Mouse (Mus musculus) neural tube, embryonic 12.5 days (tissue): ENCODE data around the gene Polr2j. TPM values are rescaled to one million over a fixed set of nuclear protein-coding genes. Genes with fewer than 3 reads are reported as not detected.
A peak's percentile ranks its signal among the peaks of the same experiment; 100 is the strongest.

ENCODE experiments used
- ATAC-seq: fragments of 200-750 bp; cut with Nextera tagmentation; 2 replicates; pipeline ENCODE4 v1.8.0; 2017; ENCODE audit warnings: low read depth, mild to moderate bottlenecking, moderate TSS enrichment, moderate library complexity; ENCODE audit not compliant: low FRiP score
- H3K27ac ChIP-seq: fragments of 300-500 bp; sonication (generic); 2 replicates; pipeline ENCODE4 v1.5.1; 2016
- H3K27me3 ChIP-seq: fragments of 300-500 bp; sonication (generic); replicated peaks from 2 replicates; pipeline ENCODE4 v1.6.1; 2016; ENCODE audit warnings: mild to moderate bottlenecking
- H3K36me3 ChIP-seq: fragments of 300-500 bp; sonication (generic); 2 replicates; pipeline ENCODE4 v1.6.1; 2016; ENCODE audit warnings: mild to moderate bottlenecking
- H3K4me1 ChIP-seq: fragments of 300-500 bp; sonication (generic); 2 replicates; pipeline ENCODE4 v1.6.1; 2016
- H3K4me2 ChIP-seq: fragments of 300-500 bp; sonication (generic); replicated peaks from 2 replicates; pipeline ENCODE4 v1.6.1; 2016; ENCODE audit warnings: mild to moderate bottlenecking
- H3K4me3 ChIP-seq: fragments of 300-500 bp; sonication (generic); 2 replicates; pipeline ENCODE4 v1.5.1; 2016
- H3K9ac ChIP-seq: fragments of 300-500 bp; sonication (generic); 2 replicates; pipeline ENCODE4 v1.6.1; 2016; ENCODE audit warnings: mild to moderate bottlenecking
- H3K9me3 ChIP-seq: fragments of 300-500 bp; sonication (generic); 2 replicates; pipeline ENCODE4 v1.6.1; 2016; ENCODE audit warnings: mild to moderate bottlenecking
- WGBS: fragments of 180-500 bp; shearing (Covaris S2); methylation state at CpG from one replicate; pipeline ENCODE4 v1.1.7; 2016; 5-methylcytosine and 5-hydroxymethylcytosine counted together
- polyA plus RNA-seq: library from polyadenylated mRNA; unstranded; fragments of >200 nt; fragmentation: Nextera tagmentation; extraction: Ambion mirVana; gene quantifications from 2 replicates; pipeline ENCODE4 v1.2.1, GENCODE M21; 2016

Polr2j gene
- polyA plus RNA-seq, 1 experiment from 2014 or later = 234 TPM

DNA sequence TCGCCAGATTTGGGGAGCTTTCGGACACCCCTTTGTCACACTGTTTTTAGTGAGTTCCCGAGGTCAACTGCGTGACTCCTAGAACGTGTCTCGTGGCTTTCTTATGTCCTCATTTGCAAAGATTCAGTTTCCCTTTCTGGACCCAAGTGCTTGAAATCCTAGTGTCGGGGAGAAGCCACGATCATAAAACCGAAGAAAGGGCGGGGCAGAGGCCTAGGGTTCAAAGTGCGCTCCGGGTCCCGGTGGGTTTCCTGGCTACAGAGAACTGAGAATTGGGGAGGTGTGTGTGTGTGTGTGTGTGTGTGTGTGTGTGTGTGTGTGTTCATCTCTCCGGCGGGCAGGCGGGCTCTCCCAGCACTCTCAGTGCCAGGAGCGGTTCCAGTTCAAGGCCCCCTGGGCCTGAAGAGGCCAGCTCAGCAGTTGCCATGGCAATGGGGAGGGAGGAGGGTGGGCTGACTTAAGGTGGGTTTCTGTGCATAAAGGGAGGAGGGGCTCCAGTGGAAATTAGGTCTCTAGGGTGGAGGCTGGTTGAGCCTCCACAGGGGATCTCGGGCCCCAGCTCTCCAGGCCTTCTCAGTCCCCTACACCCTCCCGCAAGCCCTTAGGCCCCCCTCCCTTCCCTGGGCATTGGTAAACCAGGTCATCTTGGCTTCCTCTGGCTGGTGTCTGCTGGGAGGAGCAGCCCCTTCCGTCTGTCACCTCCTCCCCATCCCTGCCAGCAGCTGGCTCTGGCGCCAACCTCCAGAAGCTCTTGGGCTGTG lies 31.4 kb upstream of the Polr2j start:
- Histone ChIP-seq H3K27me3 (peaks cover 14% of the 10 kb centered on the region), H3K9ac (peak overlapping the region; percentile 33; the same call in 1 of the 2 replicates), H3K9me3 (no peaks in the 10 kb centered on the region), H3K4me3 (peak overlapping the region; percentile 52; the same call in 1 of the 2 replicates), H3K27ac (0 out of 2 replicates have a peak overlapping the region, but pooled peaks have one; percentile 3), H3K36me3 (no peaks in the 10 kb centered on the region), H3K4me1 (peaks cover 17% of the 10 kb centered on the region), H3K4me2 (peak overlapping the region; percentile 83)
- ATAC-seq = peak; percentile 59
- WGBS = 3% methylated on average over 21 of the region's 21 CpGs

DNA sequence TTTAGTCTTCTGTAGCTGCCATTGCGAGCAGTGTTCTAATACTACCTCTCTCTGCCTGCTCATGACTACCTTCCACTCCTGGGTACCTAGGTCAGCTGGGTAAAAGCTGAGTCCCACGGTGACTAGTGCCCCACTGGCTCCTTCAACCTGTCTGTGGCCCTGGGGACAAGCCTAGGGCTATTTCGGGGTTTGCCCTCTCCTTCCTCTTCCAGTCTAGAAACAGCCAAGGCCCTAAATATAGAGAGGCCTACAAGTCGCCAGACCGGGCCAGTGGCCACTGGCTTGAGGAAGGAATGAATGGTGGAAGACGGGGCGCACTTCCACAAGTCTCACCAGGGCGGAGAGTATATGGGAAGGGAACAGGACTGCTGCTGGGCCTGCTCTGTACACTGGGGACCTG lies 30.1 kb upstream of the Polr2j start:
- H3K4me2 ChIP-seq = no peak overlapping the region

DNA sequence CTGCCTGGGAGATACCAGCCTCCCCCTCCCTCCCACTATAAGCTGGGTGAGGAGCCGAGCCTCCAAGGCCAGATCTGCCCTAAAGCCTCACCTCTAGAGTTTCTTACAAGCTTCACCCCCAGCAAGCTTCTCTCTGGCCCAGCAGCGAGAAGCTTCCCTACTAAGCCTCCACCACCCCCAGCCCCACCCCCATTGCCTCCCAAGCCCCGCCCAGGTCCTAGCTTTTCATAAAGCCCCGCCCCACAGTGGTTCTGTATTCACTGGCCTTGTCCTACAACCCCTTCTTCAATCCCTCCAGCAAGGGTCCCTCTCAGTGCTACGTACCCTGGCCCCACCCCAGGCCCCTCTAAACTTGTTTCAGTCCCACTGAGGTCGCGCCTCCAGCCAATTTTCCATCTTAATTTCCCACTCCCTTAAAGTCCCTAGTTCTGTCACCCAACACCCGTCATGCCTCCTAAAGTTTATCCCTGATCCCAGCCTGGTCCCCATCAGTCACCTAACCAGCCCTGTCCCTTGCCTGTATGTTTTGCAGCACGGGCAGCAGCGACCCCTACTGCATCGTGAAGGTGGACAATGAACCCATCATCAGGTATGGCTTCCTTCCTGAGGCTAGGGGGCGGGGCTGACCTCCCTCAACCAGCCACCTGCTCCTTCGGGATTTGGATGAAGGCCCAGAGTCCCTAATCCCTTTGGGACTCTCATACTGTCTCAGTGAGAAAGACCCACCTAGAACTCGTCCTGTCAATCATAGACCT lies 27.4 kb upstream of the Polr2j start:
- ATAC-seq = no peak
- Histone ChIP-seq H3K9ac (no peak overlapping the region), H3K36me3 (no peaks in the 10 kb centered on the region), H3K27ac (no peak overlapping the region), H3K9me3 (no peaks in the 10 kb centered on the region), H3K4me3 (no peak overlapping the region), H3K27me3 (peaks cover 13% of the 10 kb centered on the region), H3K4me2 (no peak overlapping the region), H3K4me1 (peaks cover 17% of the 10 kb centered on the region)
- 19% methylated on average over 14 of the region's 14 CpGs for WGBS

More for the DNA sequence above, 30.1 kb upstream of the Polr2j start:
- ATAC-seq = no peak
- WGBS = 92% methylated on average over 8 of the region's 8 CpGs
- Histone ChIP-seq H3K9ac (no peak overlapping the region), H3K36me3 (no peaks in the 10 kb centered on the region), H3K4me3 (no peak overlapping the region), H3K4me1 (peaks cover 17% of the 10 kb centered on the region), H3K9me3 (no peaks in the 10 kb centered on the region), H3K27ac (no peak overlapping the region), H3K27me3 (peaks cover 14% of the 10 kb centered on the region)

DNA sequence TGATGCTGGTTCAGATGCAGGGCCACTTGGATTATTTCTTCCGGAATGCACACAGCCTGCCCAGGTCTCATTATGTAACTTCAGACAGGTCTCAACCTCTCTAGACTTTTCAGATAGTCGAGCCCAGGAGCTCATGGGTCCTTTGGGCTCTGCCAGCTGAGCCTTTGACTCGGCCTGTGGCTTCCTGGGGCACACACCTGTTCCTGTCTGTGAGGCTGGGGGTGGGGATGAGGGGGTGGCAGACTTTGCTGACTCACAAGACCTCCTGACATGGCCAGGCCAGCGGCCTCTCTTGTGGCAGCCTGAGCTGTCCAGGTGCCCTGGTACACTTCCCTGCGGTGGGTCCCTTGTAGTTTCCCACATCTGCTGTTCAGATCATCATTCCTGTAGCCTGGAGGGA lies 24.5 kb upstream of the Polr2j start:
- Histone ChIP-seq H3K27ac (no peak overlapping the region), H3K27me3 (peaks cover 3% of the 10 kb centered on the region; the same call in 1 of the 2 replicates), H3K4me3 (no peak overlapping the region), H3K36me3 (no peaks in the 10 kb centered on the region), H3K9ac (no peak overlapping the region), H3K4me1 (no peaks in the 10 kb centered on the region), H3K4me2 (no peak overlapping the region), H3K9me3 (no peaks in the 10 kb centered on the region)
- WGBS = 72% methylated on average over 5 of the region's 5 CpGs
- no peak for ATAC-seq

DNA sequence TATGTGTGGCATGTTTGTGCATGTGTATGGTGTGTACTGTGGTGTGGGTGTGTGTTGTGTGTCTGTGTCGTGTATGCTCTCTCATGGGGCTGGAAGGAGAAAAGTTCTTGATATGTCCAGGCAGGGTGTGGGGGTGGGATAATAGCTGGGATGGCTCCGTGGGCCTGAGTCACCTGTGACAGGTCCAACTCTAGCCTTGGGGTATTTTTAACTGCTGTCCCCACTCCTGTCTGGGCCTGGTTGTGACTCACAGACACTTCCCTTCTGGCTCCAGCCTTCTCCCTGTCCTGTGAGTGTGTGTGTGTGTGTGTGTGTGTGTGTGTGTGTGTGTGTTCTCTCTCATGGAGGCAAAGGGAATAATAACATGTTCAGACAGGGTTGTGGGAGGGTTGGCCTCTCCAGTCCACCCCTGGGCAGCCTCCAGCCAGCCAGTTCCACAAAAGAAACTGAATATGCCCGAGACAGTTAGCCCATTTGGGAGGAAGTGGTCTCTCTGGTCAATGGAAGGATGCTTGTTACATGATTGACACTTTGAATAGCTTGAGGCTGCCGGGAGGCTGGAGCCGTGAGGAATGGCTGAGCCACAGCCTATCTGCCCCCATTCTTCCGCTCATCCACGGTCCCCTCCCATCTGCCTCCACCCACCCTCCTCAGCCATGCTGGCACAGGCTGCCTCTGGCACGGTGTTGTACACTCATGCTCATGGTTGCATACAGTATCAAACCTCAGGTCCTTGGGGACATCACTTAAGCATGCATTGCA lies 22.0 kb upstream of the Polr2j start:
- no peak overlapping the region for H3K4me3 ChIP-seq
- peaks cover 3% of the 10 kb centered on the region for H3K27me3 ChIP-seq
- no peaks in the 10 kb centered on the region for H3K4me1 ChIP-seq
- no peak for ATAC-seq
- no peak overlapping the region for H3K4me2 ChIP-seq
- no peaks in the 10 kb centered on the region for H3K36me3 ChIP-seq
- H3K9ac ChIP-seq = no peak overlapping the region
- no peak overlapping the region for H3K27ac ChIP-seq
- WGBS = 69% methylated on average over 8 of the region's 8 CpGs
- H3K9me3 ChIP-seq = no peaks in the 10 kb centered on the region

DNA sequence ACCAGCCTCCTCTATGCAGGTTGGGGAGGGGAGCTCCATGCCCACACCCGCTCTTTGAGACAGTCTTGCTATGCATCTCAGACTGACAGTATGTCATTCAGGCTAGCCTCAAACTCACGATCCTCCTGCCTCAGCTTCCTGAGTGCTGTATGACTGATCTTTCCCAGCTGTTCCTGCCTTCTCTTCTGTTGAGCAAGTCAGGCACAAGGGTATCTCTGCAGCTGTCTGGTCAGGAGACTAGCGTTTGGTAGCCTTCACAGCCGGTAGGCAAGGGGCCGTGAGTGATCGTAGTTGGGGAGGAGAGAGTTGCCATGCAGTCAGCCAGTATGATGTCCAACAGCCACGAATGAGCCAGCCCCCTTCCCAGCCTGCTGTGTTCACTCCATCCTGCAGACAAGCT lies 21.3 kb upstream of the Polr2j start:
- Histone ChIP-seq H3K27ac (no peak overlapping the region), H3K27me3 (peaks cover 3% of the 10 kb centered on the region), H3K36me3 (no peaks in the 10 kb centered on the region), H3K9me3 (no peaks in the 10 kb centered on the region), H3K4me3 (no peak overlapping the region), H3K9ac (no peak overlapping the region), H3K4me1 (no peaks in the 10 kb centered on the region), H3K4me2 (no peak overlapping the region)
- WGBS = 74% methylated on average over 7 of the region's 7 CpGs
- no peak for ATAC-seq

DNA sequence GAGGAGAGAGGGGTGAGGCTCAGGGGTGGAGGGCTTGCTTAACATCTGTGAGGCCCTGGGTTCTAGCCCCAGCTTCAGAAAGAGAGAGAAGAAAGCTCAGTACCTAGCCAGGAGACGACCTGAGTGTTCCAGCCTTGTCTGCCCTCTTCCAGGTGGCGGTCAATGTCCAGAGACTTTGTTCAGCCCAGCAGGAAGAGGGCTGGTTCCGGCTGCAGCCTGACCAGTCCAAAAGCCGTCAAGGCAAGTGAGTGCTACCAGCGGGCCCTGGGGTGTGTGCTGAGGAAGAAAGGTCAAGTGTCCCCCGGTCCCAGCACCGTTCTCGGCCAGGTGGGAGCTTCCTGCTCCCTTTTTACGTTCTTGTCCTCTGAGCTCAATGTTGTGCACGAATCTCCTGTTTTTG lies 17.9 kb upstream of the Polr2j start:
- 85% methylated on average over 10 of the region's 10 CpGs for WGBS
- no peak for ATAC-seq
- Histone ChIP-seq H3K4me3 (no peak overlapping the region), H3K4me1 (peaks cover 4% of the 10 kb centered on the region), H3K27me3 (peaks cover 19% of the 10 kb centered on the region), H3K4me2 (no peak overlapping the region), H3K9ac (no peak overlapping the region), H3K9me3 (no peaks in the 10 kb centered on the region), H3K27ac (no peak overlapping the region), H3K36me3 (no peaks in the 10 kb centered on the region)

DNA sequence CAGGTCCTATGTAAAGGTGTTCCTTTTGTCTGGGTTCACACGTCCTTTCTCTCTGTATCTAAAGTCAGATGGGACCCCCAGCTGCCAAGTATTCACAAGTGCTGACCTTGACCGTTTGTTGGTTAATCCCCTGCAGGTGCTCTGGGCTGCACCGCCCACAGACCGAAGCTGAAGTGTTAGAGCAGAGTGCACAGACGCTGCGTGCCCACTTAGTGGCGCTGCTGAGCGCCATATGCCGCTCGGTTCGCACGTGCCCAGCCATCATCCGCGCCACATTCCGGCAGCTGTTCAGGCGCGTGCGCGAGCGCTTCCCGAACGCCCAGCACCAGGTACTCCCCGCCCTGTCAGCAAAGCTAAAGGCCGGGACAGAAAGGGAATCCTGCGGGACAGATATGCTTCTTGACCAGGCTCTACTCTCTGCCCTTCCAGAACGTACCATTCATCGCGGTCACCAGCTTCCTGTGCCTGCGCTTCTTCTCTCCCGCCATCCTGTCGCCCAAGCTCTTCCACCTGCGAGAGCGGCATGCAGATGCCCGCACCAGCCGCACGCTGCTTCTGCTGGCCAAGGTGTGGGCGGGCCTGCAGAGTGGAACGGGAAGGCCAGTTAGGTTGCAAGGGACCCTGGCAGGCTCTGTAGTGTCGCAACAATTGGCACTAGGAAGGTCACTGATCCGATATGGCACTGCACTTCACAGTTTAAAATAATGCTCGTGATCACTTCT lies 14.2 kb upstream of the Polr2j start:
- 7% methylated on average over 41 of the region's 41 CpGs for WGBS
- H3K9ac ChIP-seq = no peak overlapping the region
- H3K9me3 ChIP-seq = no peaks in the 10 kb centered on the region
- ATAC-seq = peak; percentile 65
- no peak overlapping the region for H3K27ac ChIP-seq
- peaks cover 19% of the 10 kb centered on the region for H3K27me3 ChIP-seq
- H3K4me2 ChIP-seq = peak overlapping the region; percentile 68
- H3K36me3 ChIP-seq = no peaks in the 10 kb centered on the region
- peak overlapping the region; percentile 27 for H3K4me3 ChIP-seq
- H3K4me1 ChIP-seq = peaks cover 4% of the 10 kb centered on the region

DNA sequence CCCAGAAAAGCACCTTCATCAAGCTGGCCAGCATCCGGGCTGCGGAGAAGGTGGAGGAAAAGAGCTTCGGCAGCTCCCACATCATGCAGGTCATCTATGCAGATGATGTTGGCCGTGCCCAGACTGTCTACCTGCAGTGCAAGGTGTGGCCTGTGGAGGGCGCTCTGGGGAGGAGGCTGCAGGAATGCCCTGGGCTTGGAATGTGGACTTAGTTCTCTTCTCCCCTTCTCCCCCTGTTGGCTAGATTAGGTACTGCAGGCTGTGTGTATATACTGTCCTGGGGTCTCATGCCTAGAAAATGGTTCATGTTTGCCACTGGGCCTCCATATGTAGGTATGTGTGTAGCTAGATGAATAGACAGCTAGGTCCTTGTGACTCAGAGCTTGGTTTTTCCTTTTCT lies 11.9 kb upstream of the Polr2j start:
- WGBS = 83% methylated on average over 5 of the region's 5 CpGs
- Histone ChIP-seq H3K9me3 (no peaks in the 10 kb centered on the region), H3K27me3 (peaks cover 19% of the 10 kb centered on the region), H3K4me3 (no peak overlapping the region), H3K27ac (no peak overlapping the region), H3K36me3 (no peaks in the 10 kb centered on the region), H3K9ac (no peak overlapping the region), H3K4me2 (no peak overlapping the region), H3K4me1 (peaks cover 4% of the 10 kb centered on the region)
- ATAC-seq = no peak

DNA sequence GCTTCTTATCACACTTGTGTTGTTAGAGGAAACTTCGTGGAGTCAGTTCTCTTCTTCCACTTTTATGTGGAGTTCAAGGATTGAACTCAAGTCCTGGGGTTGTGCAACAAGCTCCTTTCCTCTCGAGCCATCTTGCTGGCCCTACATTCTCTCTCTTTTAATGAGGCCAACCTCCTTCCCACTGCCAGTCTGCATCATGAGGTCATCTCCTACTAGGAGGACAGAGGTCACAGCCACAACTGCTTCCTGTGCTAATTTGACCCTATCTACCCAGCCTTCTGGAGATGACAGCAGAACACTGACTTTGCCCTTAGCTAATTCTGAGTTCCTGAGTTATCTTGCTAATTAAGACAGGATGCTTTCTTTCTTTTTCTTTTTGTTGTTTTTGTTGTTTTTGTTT lies 7.9 kb upstream of the Polr2j start:
- Histone ChIP-seq H3K36me3 (no peaks in the 10 kb centered on the region), H3K27ac (no peak overlapping the region), H3K4me2 (no peak overlapping the region), H3K27me3 (peaks cover 4% of the 10 kb centered on the region; the same call in 1 of the 2 replicates), H3K9ac (no peak overlapping the region), H3K4me3 (no peak overlapping the region), H3K9me3 (no peaks in the 10 kb centered on the region), H3K4me1 (no peaks in the 10 kb centered on the region)
- ATAC-seq = no peak
- WGBS = 73% methylated on average over 2 of the region's 2 CpGs

DNA sequence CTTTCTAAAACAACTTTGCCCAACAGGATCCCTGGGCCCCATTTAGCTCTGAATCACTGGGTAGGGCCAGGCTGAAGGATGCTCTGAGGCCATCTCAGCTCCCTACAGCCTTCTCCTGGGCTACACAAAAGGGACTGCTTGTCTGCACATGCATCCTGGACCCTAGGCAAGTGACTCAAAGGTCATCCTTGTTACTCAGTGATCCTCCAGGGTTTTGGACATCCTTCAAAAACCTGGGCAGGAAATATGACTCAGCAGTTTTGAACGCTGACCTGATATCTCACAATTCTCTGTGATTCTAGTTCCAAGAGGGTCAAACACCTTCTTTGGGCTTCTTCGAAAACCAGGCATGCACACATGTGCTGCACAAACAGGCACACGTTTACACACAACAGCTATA lies 7.4 kb upstream of the Polr2j start:
- no peak overlapping the region for H3K4me3 ChIP-seq
- no peak overlapping the region for H3K9ac ChIP-seq
- ATAC-seq = no peak
- H3K4me2 ChIP-seq = no peak overlapping the region
- no peaks in the 10 kb centered on the region for H3K27me3 ChIP-seq
- WGBS = 83% methylated on average over 3 of the region's 3 CpGs
- H3K27ac ChIP-seq = no peak overlapping the region
- H3K4me1 ChIP-seq = no peaks in the 10 kb centered on the region
- H3K36me3 ChIP-seq = no peaks in the 10 kb centered on the region
- H3K9me3 ChIP-seq = no peaks in the 10 kb centered on the region
